Mouse (Mus musculus) hematopoietic stem cell, adult 5-6 weeks (primary cell): ENCODE data around the gene Evc. TPM values are rescaled to one million over a fixed set of nuclear protein-coding genes. Genes with fewer than 3 reads are reported as not detected.
A peak's percentile ranks its signal among the peaks of the same experiment; 100 is the strongest.

ENCODE experiments used
- ATAC-seq, 2 experiments: fragments of 125-278 bp in 1 of 2; replicated peaks in 1 of 2; 2 replicates each; pipeline ENCODE4 v1.8.0; 2016 to 2017; ENCODE audit warnings: inconsistent platforms in 2 of 2, mild to moderate bottlenecking in 2 of 2, moderate number of reproducible peaks in 2 of 2, low read depth in 1 of 2, moderate TSS enrichment in 1 of 2; ENCODE audit not compliant: low FRiP score in 2 of 2, poor library complexity in 2 of 2, severe bottlenecking in 2 of 2, insufficient read depth in 1 of 2, low TSS enrichment in 1 of 2
- total RNA-seq: library from RNA; stranded (forward); fragments of 172-1452, 232-1000 nt; gene quantifications from 2 replicates; pipeline ENCODE4 v1.2.3, GENCODE M21; 2017

Evc gene
- total RNA-seq, 1 experiment from 2014 or later: 10.4 TPM

DNA sequence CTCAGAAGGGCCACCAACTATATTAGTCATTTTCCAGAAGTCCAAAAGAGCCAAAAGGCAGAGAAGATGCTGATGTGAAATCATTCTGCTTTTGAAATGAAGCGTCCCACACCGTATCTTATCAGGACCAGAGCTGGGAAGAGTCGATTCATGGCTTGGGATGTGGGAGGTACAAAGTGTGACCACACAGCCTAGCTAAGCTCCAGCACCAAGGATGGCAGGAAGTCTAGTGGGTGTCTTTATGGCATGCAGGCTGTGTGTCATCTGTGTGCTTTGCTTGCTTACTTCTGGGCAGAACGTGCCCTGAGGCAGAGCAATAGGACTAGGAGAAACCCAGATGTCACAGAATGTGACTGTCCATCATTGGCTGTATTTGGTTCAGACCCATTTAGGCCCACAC is 15.9 kb downstream of the Evc start:
- ATAC-seq: no peak

DNA sequence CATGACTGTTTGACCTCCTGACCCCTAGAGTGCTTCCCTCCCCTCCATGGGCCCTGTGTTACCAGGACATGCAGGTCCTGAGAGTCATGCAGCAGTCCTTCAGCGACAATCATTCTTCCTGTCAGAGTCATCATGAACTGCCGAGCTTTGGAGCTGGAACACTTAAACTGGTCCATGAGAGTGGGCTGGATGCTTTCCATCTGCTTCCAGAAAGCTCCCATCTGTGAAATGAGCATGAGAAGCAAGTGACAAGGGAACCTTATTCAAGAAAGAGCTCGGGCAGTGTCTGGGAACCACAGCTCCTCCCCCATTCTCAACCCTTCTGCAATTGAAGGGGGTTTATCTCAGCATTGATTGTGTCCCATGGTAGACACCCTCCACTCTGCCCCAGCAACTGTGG is 16.5 kb downstream of the Evc start:
- no peak for ATAC-seq

DNA sequence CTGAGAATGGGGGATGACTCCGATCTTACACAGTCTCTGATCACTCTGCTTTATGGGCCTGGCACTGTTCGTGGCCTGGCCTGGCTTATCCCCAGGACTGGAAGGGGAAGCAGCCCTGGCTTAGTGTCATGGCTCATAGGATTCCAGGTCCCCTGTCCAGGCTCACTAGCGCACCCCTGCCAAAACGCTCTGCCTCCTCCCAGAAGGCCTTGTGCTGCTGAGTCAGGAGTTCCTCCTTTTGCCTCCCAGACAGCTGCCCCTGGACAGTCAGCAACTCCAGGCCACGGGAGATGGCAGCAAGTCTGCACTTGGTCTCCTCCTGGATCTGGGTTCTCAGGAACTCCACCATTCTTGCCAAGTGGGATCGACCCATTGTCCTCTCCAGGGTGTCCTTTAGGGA is 18.0 kb downstream of the Evc start:
- no peak for ATAC-seq

DNA sequence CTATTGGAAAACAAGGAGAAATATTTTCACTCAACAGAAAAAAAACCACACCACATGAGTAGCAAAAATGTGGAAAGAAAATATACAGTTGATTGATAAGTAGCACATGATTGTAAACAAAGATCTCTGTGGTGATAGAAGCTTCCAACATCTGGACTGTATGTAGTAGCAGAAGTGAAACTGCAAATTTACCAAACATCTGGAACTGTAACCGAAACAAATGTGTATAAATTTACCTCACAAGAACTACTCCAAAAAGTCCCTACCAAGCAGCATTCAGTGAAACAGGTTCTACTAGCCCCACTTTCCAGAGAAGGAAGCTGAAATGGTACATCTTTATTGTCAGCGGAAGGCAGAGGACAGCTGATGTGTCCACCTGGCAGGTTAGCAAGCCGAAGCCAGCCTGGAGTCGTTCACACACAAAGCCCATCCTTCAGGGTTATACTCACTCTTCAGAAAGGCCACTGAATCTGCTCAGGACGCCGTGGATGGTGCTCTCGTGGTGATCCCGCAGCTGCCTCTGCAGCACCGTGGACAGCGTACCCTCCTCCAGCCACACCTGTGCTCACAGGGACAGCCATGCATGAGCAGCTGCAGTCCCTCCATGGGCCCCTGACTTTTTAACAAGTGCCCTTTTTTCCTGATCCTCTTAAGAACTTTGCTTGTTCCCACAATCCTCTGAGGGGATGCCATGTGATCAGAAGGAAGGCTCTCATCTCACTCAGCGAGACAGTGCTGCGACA is 23.5 kb downstream of the Evc start:
- no peak for ATAC-seq

DNA sequence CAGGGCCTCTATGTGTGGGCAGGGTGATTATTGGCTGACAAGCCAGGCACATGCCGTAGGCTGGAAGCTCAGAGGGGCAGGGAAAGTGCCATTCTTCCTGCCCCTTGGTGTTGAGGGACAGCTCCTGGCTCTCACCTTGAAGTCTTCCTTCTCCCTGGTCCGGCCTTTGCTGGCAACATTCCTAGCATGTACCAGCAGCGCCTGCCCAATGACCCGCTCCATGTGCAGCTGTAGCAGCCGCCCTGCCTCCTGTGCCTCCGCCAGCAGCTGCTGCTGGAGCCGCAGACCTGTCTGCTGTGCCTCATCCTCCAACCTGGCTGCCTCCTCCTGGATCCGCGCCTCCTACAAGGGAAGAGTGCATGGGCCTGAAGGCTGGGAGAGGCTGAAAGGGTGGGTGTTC is 26.7 kb downstream of the Evc start:
- ATAC-seq: no peak

DNA sequence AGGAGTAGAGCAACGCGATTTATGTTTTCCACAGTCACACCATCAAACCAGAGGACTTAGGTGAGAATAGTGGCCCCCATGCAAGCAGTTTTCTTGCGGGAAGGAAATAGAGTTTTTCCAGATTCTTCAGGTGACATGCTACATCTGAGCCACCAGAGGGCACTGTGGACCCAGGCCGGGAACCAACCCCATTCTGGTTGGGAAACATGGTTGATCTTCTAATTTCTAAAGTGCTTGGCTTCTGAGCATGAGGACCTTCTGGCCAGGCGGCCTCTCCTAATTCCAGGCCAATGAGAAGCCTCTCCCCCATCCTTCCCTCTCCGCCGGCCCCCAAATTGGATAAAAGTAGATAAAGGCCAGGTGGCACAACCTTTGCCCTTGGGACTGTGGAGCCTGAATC is 38.3 kb downstream of the Evc start:
- ATAC-seq: no peak

DNA sequence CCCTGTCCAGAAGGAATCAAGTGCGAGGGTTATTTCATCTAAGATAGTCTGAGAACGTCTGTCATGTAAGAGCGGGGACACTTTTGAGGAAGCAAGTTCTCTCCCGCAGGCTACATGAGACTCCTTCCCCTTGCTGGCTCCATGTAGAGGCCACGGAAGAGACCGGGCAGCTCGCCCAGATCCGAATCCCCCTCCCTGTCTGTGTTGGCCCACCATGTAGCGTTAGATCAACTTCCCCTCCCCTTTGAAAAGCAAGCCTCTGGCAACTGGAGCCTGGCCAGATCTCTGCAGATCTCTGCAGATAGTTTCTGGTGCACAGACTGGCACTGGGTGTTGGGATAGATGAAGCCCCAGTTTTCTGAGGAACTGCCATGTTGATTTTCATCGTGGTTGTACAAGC is 40.0 kb downstream of the Evc start:
- no peak for ATAC-seq

DNA sequence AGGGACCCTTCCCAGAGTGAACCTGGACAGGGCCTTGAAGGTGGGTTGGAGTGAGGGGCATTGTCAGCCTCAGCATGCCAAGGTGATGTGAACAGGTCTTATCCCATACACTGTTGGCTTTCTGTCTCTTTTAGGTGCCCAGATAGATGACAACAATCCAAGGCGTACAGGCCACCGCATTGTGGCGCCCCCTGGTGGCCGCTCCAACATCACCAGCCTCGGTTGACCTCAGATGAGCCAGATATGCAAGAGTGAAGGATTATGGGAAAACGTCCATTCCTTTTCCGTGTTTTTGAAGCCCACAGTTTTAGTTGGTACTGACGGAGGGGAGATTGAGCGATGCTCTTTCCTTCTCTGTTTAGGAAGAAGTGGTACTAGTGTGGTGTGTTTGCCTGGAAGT is 45.7 kb downstream of the Evc start:
- ATAC-seq: no peak

DNA sequence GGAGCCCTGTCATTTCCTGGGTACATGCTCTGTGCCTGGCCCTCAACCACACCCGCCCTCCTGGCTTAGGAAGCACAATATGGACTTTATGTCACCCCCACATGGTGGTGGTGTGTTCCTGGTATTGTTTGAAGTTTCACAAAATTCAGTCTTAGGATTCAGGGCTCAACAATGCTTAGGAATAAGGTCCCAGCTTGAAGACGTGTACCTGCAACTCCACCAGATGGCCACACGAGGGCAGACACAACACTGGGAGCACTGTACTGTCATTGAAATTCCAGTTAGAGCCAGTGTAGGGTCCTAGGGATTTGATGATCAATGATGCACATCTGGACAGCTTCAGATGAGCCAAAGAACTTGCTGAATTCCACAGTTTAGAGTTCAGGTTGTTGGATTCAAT is 47.5 kb downstream of the Evc start:
- ATAC-seq: peak in 1 of 2 experiments; percentile 53; a peak in 1 of 4 replicates

DNA sequence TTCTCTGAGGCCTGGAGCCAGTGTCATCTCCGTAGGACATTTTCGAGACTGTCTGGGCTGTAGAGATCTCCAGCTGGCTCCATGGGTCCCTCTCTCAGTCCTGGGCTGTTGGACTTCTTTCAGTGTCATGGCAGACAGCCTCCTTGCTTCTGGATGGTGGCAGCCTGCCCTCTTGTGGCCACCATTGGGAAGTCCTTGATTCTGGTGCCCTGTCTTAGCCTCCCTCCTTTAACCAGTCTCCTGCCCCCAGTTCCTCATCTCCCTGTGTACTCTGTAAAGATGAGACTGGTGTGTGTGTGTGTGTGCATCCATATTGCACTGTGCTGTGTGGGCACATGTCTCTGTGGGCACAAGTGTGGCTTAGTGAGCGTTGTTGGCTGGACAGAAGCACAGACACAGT is 48.3 kb downstream of the Evc start:
- peak in 1 of 2 experiments; percentile 59; a peak in 2 of 4 replicates for ATAC-seq

DNA sequence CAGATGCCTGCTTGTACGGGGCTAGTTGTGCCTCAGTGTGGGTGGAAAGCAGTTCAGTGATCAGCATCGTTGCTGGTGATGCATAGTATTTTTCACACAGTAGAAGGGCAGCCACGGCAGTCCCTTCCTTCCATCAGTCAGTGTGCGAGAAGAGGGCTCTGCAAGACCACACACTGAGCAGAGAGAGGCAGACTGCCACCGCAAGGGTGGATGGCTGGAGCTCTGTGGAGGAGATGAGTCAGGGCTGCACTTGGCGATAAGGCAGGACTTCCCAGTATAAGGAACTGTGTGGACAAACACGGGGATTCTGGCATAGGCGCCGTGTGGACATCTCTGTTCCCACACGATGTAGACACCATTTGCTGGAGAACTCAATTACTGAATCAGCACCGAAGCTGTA is 55.7 kb downstream of the Evc start:
- no peak for ATAC-seq

DNA sequence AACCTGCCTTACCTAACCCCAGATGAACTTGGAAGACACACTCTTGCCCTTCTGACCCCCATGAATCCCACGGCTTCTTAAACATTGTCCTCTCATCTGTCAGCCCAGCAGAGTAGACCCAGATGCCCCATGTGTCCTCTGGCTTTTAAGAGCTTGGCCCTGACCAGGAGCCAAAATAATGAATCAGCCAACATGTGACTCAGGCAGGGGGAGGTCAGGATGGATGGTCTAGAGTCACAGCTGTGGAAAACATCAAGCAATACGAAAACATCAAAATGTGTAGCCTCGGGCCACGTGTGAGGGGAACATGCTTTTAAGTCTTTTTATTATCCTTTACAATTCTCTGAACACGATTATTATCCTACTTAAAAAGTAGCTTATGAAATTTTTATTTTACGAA is 72.9 kb downstream of the Evc start:
- ATAC-seq: no peak

DNA sequence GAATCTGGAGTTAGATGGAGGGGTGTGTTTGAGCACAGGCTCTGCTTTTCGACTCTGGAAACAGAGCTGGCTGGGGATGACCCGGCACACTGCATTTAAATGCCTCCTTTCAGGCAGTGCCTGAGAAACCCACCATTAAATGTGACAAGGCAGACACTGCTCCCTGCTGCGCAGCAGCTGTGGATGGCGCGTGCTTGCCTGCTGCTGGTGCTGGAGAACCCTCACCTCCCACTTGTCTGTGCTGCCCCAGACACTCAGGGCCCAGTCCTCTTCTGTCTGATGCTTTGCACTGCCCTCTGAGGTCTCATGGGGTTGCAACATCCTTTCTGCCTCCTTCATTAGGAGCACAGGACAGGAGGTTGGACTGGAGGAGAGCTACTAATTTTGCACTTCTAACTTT is 75.0 kb downstream of the Evc start:
- no peak for ATAC-seq

DNA sequence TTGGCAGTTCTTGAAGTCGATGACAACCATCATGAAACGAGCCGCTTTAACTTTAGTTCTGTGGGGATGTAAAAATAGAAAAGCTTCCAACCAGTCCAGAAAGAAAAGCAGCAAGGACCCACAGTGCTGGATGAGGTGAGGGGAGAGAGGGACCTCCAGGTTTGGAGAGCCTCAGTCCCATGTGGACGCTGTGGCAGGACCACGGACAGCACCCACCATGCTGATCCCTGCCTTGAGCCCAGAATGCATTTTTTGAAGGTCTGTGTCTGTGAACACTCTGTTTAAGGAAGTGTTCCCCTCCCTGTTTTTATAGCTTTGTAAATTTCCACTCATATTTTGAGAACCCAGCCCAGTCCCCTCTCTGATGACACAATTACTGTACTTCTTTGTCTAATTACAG is 79.5 kb downstream of the Evc start:
- no peak for ATAC-seq

DNA sequence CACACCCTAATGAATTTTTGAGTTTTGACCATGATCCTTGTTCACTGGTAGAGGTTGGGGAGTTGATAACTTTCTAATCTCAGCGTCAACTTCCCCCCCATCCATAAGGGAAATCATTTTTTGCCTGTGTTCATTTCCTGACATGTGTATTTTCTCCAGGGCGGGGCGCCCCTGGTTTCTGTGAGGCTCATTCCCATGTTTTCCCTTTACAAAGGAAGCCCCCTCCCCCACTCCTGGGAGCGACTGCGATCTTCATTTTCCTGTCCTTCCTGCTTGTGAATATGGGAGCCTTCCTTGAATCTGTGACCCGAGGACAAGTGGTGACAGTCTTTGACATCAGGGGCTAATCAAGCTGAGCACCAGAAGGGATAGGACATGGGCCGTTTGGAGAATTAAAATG is 79.9 kb downstream of the Evc start:
- no peak for ATAC-seq

DNA sequence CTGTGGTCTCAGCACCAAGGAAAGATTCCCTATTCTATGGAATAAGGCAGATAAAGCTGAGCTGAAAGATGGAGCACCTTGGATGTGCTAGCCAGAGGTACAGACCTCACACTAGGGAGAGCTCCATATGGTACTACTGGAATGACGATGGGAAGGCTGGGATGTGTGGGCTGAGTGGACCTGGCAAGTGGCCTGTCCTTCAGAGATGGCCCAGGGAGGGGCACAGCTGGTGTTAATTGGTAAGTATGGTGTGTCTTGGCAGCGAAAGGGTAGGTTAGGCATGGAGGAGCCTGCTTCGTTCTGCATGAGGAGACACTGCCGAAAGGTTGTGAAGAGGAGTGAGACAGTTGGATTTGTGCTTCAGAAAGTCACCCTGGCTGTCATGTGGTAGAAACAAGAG is 82.2 kb downstream of the Evc start:
- ATAC-seq: no peak

DNA sequence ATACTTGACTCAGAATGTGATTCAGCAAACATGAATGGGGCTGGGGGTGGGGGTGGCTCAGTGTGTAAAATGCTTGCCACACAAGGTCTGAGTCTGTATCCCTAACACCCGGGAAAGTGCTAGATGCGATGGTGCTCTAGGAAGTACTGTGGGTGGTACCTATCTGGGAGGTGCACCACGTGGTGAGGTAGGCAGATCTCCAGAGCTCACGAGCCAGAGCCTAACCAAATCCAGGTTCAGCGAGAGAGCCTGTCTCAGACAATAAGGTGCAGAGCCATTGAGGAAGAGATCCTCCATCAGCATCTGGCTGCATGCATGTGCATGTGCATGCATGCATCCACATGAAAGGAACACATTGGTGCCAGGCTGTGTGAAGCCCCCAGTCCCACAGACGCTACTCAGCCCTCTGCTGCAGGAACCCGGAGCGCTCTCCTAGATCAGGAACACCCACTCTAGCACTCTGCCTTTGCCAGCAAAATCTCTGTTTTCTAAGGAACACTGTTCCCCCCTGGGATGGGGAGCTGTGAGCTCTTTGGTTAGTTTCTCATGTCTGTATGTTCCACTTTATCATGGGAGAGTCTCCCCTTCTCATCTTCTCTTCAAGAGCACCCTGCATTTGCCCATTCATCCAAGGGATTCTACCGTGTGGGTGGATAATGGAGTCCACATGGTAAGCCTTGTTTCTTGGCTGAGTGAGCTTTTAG is 84.4 kb downstream of the Evc start:
- ATAC-seq: no peak

DNA sequence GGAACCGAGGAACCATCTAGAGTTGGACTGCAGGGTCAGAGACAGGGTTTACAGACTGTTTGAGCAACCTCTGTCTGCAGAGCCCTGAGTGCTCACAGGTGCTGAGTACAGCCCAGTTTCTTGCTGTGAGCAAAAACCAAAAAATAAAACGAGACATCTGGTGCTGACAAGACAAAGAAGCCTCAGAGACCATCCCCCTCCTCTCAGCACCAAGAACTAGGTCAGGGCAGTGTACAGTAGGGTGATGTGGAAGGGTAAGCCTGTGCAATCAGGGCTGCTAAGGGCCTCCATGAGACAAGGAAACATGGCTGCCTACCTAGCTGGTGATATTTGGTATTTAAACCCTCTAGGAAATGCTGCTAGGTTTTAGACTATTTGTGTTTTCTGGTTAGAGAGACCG is 85.1 kb downstream of the Evc start:
- ATAC-seq: no peak

DNA sequence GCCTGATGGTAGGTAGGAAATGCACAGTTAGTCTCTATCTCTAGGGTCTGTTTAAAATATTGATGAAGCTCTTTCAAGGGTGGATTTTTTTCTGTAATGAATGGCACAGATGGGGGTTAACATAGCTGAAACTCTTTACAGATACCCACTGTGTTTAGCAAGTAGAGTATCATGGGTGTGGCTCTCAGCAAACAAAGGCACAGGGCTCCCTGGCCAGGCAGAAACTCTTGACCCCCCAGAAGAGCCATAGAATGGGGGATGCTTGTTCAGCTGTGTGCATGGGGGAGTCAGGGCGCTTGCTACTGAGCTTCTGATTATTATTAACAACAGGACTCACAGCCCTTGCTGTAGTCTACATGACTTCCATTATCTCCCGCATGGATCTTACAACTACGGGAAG is 87.8 kb downstream of the Evc start:
- no peak for ATAC-seq
